Mouse (Mus musculus): Measurements from ENCODE around the gene Cldn18.

GRCm38 (mm10) chr9:99689796-99690195 lies 27.3 kb downstream of the Cldn18 start:
- TF ChIP-seq GATA1 (IDR thresholded peaks at IDR 0.05; ENCODE audit: borderline replicate concordance, low read length) (no peak), CTCF (IDR thresholded peaks at IDR 0.05; ENCODE audit: low read depth, low read length) (no peak), POLR2AphosphoS5 (IDR thresholded peaks at IDR 0.05; ENCODE audit: insufficient replicate concordance, low read depth, low read length) (no peak), TAL1 (conservative IDR thresholded peaks at IDR 0.05; ENCODE audit: low read depth, low read length) (no peak), GATA2 (IDR thresholded peaks at IDR 0.05; ENCODE audit: borderline replicate concordance, low read depth, low read length) (no peak)
